Mouse (Mus musculus) monocyte, adult 59 days (primary cell): Measurements from ENCODE around the gene Lce6a. TPM values are rescaled to one million over a fixed set of nuclear protein-coding genes. Genes with fewer than 3 reads are reported as not detected.

ENCODE experiments used
- total RNA-seq, 2 experiments: library from RNA; stranded (reverse); gene quantifications; one replicate each; pipeline ENCODE4 v1.2.4; 2023

Gene Lce6a
- not detected for total RNA-seq

DNA sequence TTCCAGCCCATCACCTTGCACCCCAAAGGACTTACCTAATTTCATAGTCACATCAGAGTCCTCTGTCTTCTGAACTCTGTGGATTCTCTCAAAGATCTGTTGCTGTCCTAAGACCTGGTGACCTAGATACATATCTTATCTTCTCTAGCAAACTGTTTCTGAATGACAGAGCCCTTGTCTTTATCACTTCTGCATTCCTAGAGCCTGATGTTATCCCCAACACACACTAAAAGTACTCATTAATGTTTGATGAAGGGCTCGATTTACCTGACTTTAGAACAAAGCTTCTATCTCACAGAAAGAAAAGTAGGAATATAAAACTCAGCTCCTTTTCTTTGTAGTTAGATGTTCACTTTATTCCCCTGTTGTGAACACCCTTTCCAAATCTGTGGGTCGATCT lies at the start of gene Lce6a:
Lce6a (minus strand) TSS at position 101 of the 400 bp plus-strand sequence.

GRCm38 (mm10) chr3:92670215-92670614 lies 48.8 kb upstream of the Lce6a start, which contains the start of gene Lce1a2:
Gene Lce1a2 (minus strand): TSS chr3:92670315.

DNA sequence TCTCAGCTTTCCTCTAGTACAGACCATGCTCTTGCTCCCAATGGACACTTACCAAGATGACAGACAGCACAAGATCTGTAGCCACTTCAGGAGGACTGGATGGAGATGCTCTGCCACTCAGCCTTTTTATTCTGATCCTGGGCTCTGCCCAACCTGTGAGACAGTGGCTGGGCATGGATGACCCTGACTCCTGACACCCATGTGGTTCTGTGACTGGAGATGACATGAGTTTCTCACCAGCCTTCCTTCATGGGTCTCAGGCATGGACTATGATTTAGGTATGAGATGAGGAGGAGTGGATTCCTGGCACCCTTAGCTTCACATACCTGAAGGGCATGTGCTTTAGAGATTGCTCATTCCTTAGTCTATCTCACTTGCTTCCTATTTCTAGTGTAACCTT lies 35.4 kb upstream of the Lce6a start, which contains the start of gene Lce1b:
Lce1b (minus strand) TSS at position 101 of the 400 bp plus-strand sequence.

DNA sequence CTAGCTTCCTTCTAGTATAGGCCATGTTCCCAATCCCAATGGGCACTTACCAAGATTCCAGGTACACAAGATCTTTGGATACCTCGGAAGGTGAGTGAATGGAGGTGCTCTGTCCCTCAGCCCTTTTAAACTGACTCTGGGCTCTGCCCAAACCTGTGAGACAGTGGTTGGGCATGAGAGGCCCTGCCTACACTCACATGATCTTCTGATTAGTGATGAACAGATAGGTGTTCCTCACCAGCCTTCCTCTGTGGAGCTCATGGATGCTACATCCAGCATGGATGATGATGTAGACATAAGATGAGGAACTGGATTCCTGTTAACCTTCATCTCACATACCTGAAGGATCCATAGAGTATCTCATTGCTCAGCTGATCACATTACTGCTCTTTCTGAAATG lies 26.7 kb upstream of the Lce6a start, which contains the start of gene Lce1a1:
Lce1a1 (minus strand) TSS at position 101 of the 400 bp plus-strand sequence.

GRCm38 (mm10) chr3:92607392-92607791 lies 14.1 kb downstream of the Lce6a start, which contains the start of gene 2210017I01Rik:
Gene 2210017I01Rik (minus strand): TSS chr3:92607492.

GRCm38 (mm10) chr3:92588858-92589257 lies 32.6 kb downstream of the Lce6a start, which contains the start of gene Smcp:
Gene Smcp (minus strand): TSS chr3:92588997.

GRCm38 (mm10) chr3:92573449-92574041 lies 47.9 kb downstream of the Lce6a start, which contains the start of gene Ivl:
Gene Ivl (minus strand): TSS chr3:92573735.

Other genes starting within 250 kb of the Lce6a start
- not detected for gene Sprr2h, start 236.0 kb downstream of the Lce6a start, total RNA-seq
- not detected for gene Sprr2i, start 213.7 kb downstream of the Lce6a start, total RNA-seq
- gene Sprr2j-ps, start 203.6 kb downstream of the Lce6a start, total RNA-seq = not detected
- gene Gm9774, start 192.2 kb downstream of the Lce6a start, total RNA-seq = 1 to 10 TPM in 1 of 2 experiments, under 1 TPM in 1; 0.86 to 2.0 TPM
- gene Sprr2k, start 189.1 kb downstream of the Lce6a start, total RNA-seq = not detected
- gene Sprr1b, start 182.9 kb downstream of the Lce6a start, total RNA-seq = not detected
- not detected for gene Sprr3, start 162.9 kb downstream of the Lce6a start, total RNA-seq
- gene Sprr1a, start 135.8 kb downstream of the Lce6a start, total RNA-seq = not detected
- gene Sprr4, start 121.2 kb downstream of the Lce6a start, total RNA-seq = not detected
- not detected for gene 2310046K23Rik, start 87.1 kb downstream of the Lce6a start, total RNA-seq
- not detected for gene Ivl, start 47.9 kb downstream of the Lce6a start, total RNA-seq
- not detected for gene Smcp, start 32.7 kb downstream of the Lce6a start, total RNA-seq
- not detected for gene 2210017I01Rik, start 14.2 kb downstream of the Lce6a start, total RNA-seq
- gene Lce1a1, start 26.6 kb upstream of the Lce6a start, total RNA-seq = not detected
- not detected for gene Lce1b, start 35.3 kb upstream of the Lce6a start, total RNA-seq
- not detected for gene Lce1a2, start 48.7 kb upstream of the Lce6a start, total RNA-seq
- not detected for gene Lce1c, start 57.6 kb upstream of the Lce6a start, total RNA-seq
- gene Lce1d, start 65.5 kb upstream of the Lce6a start, total RNA-seq = not detected
- gene Lce1e, start 87.4 kb upstream of the Lce6a start, total RNA-seq = not detected
- not detected for gene Lce1f, start 98.7 kb upstream of the Lce6a start, total RNA-seq
- gene Gm38119, start 117.4 kb upstream of the Lce6a start, total RNA-seq = not detected
- gene Lce1g, start 130.7 kb upstream of the Lce6a start, total RNA-seq = not detected
- gene Lce1h, start 143.4 kb upstream of the Lce6a start, total RNA-seq = not detected
- gene Lce1i, start 157.2 kb upstream of the Lce6a start, total RNA-seq = not detected
- not detected for gene Lce1j, start 168.9 kb upstream of the Lce6a start, total RNA-seq
- gene Lce1k, start 186.2 kb upstream of the Lce6a start, total RNA-seq = not detected
- gene Kprp, start 205.6 kb upstream of the Lce6a start, total RNA-seq = not detected
- gene Lce1l, start 229.6 kb upstream of the Lce6a start, total RNA-seq = not detected
- gene 2310050C09Rik, start 248.6 kb upstream of the Lce6a start, total RNA-seq = not detected